Mouse (Mus musculus) ES-Bruce4 (cell line): ENCODE data around the gene Capsl.

Source experiments
- CTCF ChIP-seq: IDR thresholded peaks from one replicate; pipeline ENCODE4 v1.8.1; 2011; ENCODE audit warnings: low read depth, low read length
- POLR2A ChIP-seq: IDR thresholded peaks from one replicate; pipeline ENCODE4 v1.8.1; 2011; ENCODE audit warnings: low read length; ENCODE audit not compliant: insufficient read depth

DNA sequence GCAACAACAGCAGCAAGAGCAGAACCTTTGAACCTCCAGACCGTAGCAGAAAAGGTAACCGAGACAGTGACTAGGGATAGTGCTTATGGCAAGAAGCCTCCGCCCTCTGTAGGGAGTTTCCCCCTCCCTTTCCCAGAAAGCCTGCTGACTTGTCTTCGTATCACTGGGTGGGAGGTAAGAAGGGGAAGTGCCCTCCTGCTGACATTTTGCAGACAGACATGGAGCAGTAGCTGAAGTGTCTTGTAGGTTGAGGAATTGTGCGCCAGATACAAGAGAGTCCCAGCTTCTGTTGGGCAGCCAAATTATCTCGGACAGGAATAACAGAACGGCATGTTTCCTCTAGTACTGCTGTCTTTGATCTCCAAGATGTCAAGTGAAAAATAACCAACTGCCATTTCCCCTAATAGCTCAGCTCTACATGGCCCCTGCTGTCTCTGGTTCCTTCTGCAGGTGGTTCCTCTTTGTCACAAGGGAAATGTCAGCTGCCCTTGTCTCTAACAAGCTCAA is 27.7 kb downstream of the Capsl start:
- TF ChIP-seq CTCF (no peak), POLR2A (no peak)
